Mouse (Mus musculus) cortical plate, adult 2 months (tissue): ENCODE results near the gene Ascl4.

Experiments used
- CTCF ChIP-seq: fragments of 200-500 bp; IDR thresholded peaks from 2 replicates; pipeline ENCODE4 v1.5.1; 2011; ENCODE audit warnings: mild to moderate bottlenecking, control low read depth, low read length; ENCODE audit not compliant: insufficient read depth; ENCODE audit errors: extremely low read depth
- POLR2A ChIP-seq: fragments of 200-500 bp; IDR thresholded peaks from 2 replicates; pipeline ENCODE4 v1.6.1; 2011; ENCODE audit warnings: mild to moderate bottlenecking, low read length, control low read depth; ENCODE audit not compliant: insufficient read depth; ENCODE audit errors: extremely low read depth

DNA sequence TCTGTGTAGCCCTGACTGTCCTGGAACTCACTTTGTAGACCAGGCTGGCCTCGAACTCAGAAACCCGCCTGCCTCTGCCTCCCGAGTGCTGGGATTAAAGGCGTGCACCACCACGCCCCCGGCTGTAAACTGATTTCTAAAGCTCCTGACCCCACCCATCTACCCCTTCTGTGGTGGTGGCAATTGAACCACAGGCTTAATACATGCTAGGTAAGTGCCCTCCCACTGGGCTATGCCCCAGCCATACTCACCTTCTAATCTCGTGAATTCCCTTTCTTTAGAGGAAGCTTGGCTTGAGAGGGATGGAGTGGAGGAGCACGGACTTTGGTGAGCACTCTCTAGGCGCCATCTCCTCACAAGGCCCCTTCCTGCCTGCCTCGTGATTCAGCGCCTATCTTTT is 2.5 kb downstream of the Ascl4 start:
- TF ChIP-seq POLR2A (no peak), CTCF (no peak)
